ENCODE assay signal across 8 mouse cellular contexts in genomic region chr2:92392318-92393264, GRCm38 (mm10). TPM values are rescaled to one million over a fixed set of nuclear protein-coding genes. Genes with fewer than 3 reads are reported as not detected.
A peak's percentile ranks its signal among the peaks of the same experiment; 100 is the strongest.
DNase-seq lines count a peak whose midpoint lies in the region; ATAC-seq and TF ChIP-seq lines count a peak whose summit lies in the region.

No protein-coding gene starts in this region.

- TF ChIP-seq CTCF in spleen, adult 2 months (IDR thresholded peaks at IDR 0.05; ENCODE audit: extremely low read depth, insufficient read depth, insufficient read length, insufficient replicate concordance) = no peak

- WGBS in spleen, adult 2 months = 14% methylated on average over 26 of the region's 26 CpGs
- WGBS in midbrain, embryonic 16.5 days = 7% methylated on average over 26 of the region's 26 CpGs

- H3K9ac ChIP-seq in midbrain, embryonic 16.5 days (ENCODE audit: low read depth, low read length) = peak overlapping the region; percentile 59

- H3K27me3 ChIP-seq in spleen, adult 2 months (ENCODE audit: control insufficient read depth, insufficient read depth, low read length) = peaks cover 20% of the 10 kb centered on the region
- no peaks in the 10 kb centered on the region for H3K27me3 ChIP-seq in midbrain, embryonic 16.5 days (ENCODE audit: control insufficient read depth, insufficient read depth, low read depth, low read length)

- no peak overlapping the region for H3K27ac ChIP-seq in spleen, adult 2 months (ENCODE audit: insufficient read depth, low read length)
- peak overlapping the region; percentile 62 for H3K27ac ChIP-seq in midbrain, embryonic 16.5 days (ENCODE audit: low read length)

- peak; percentile 56 for ATAC-seq in inflammation-experienced regulatory T-cells, adult 6 months
- no peak for ATAC-seq in midbrain, embryonic 16.5 days

- H3K4me2 ChIP-seq in midbrain, embryonic 16.5 days (ENCODE audit: low read length) = peak overlapping the region; percentile 57

- no peaks in the 10 kb centered on the region for H3K9me3 ChIP-seq in midbrain, embryonic 16.5 days (replicated peaks; ENCODE audit: control insufficient read depth, low read length, poor library complexity, severe bottlenecking)

- peak overlapping the region; percentile 11; the same call in 1 of the 2 replicates for H3K4me3 ChIP-seq in spleen, adult 2 months (ENCODE audit: extremely low read depth, insufficient read depth, insufficient read length)
- H3K4me3 ChIP-seq in midbrain, embryonic 16.5 days (ENCODE audit: low read depth, low read length) = peak overlapping the region; percentile 31

- H3K36me3 ChIP-seq in spleen, adult 2 months (ENCODE audit: control insufficient read depth, insufficient read depth, low read length) = no peaks in the 10 kb centered on the region
- no peaks in the 10 kb centered on the region for H3K36me3 ChIP-seq in midbrain, embryonic 16.5 days (ENCODE audit: control insufficient read depth, insufficient read depth, low read length)

- H3K4me1 ChIP-seq in spleen, adult 2 months (ENCODE audit: control insufficient read depth, insufficient read depth, insufficient read length) = peaks cover 8% of the 10 kb centered on the region
- H3K4me1 ChIP-seq in midbrain, embryonic 16.5 days (ENCODE audit: control insufficient read depth, insufficient read depth, low read length) = peaks cover 48% of the 10 kb centered on the region

- no peak for TF ChIP-seq POLR2A in spleen, adult 2 months (IDR thresholded peaks at IDR 0.05; ENCODE audit: low read depth, low read length)

- DNase-seq in adrenal gland, postnatal 14 days = peak; percentile 49
- DNase-seq in adrenal gland, postnatal 25 days = no peak
- no peak for DNase-seq in spleen, adult 2 months (ENCODE audit: low read depth in 1 of 2, low spot score in 2 of 2)
- DNase-seq in spleen, postnatal 36 days (ENCODE audit: low spot score in 2 of 2) = no peak
- no peak for DNase-seq in adrenal gland, adult 8-10 months
- no peak for DNase-seq in layer of hippocampus, postnatal 14 days (ENCODE audit: low spot score in 2 of 2)

RNA-seq across cellular contexts. Expression of gene Mapk8ip1, which starts 8.5 kb away (rescaled TPM):
- 21.2 and 22.8 TPM in 2 replicates for total RNA-seq in adrenal gland, postnatal 14 days (2021)
- 27.0 and 30.8 TPM in 2 replicates for total RNA-seq in adrenal gland, postnatal 25 days (2021)
- 4.5 and 5.0 TPM in 2 replicates for polyA plus RNA-seq in spleen, adult 2 months (2012; rRNA removed)
- under 1 TPM; 0.43 to 0.92 (median 0.82) TPM for polyA plus RNA-seq in inflammation-experienced regulatory T-cells, adult 6 months (2017; shearing (Covaris generic))
- polyA plus RNA-seq in midbrain, embryonic 16.5 days (2015; fragmentation: Nextera tagmentation; extraction: Ambion mirVana) = 126 and 129 TPM in 2 replicates
- total RNA-seq in adrenal gland, adult 8-10 months (2022) = 10 to 100 TPM; 34.6 to 43.3 (median 38.7) TPM
- 100 to 1,000 TPM; 386 to 394 TPM for total RNA-seq in layer of hippocampus, postnatal 14 days (2021)

RNA-seq across cellular contexts. Expression of gene 1700029I15Rik, which starts 10.3 kb away (rescaled TPM):
- total RNA-seq in adrenal gland, postnatal 14 days (2021) = 9.6 and 9.7 TPM in 2 replicates
- total RNA-seq in adrenal gland, postnatal 25 days (2021) = 18.7 and 19.1 TPM in 2 replicates
- 2.0 and 2.8 TPM in 2 replicates for polyA plus RNA-seq in spleen, adult 2 months (2012; rRNA removed)
- 1 to 10 TPM; 3.2 to 3.7 (median 3.7) TPM for polyA plus RNA-seq in inflammation-experienced regulatory T-cells, adult 6 months (2017; shearing (Covaris generic))
- polyA plus RNA-seq in midbrain, embryonic 16.5 days (2015; fragmentation: Nextera tagmentation; extraction: Ambion mirVana) = 6.1 and 9.5 TPM in 2 replicates
- total RNA-seq in adrenal gland, adult 8-10 months (2022) = 10 to 100 TPM in 2 of 4 experiments, 1 to 10 TPM in 2; 8.0 to 18.6 (median 10.3) TPM
- total RNA-seq in layer of hippocampus, postnatal 14 days (2021) = 1 to 10 TPM; 4.5 to 5.4 TPM

RNA-seq across cellular contexts. Expression of gene Large2, which starts 17.9 kb away (rescaled TPM):
- 1.6 and 2.7 TPM in 2 replicates for total RNA-seq in adrenal gland, postnatal 14 days (2021)
- 2.8 and 4.1 TPM in 2 replicates for total RNA-seq in adrenal gland, postnatal 25 days (2021)
- polyA plus RNA-seq in spleen, adult 2 months (2012; rRNA removed) = 1.9 and 2.5 TPM in 2 replicates
- polyA plus RNA-seq in inflammation-experienced regulatory T-cells, adult 6 months (2017; shearing (Covaris generic)) = 1 to 10 TPM in 1 of 3 experiments, under 1 TPM in 1, not detected in 1; 0.23 to 1.3 TPM
- 1.9 and 2.0 TPM in 2 replicates for polyA plus RNA-seq in midbrain, embryonic 16.5 days (2015; fragmentation: Nextera tagmentation; extraction: Ambion mirVana)
- total RNA-seq in adrenal gland, adult 8-10 months (2022) = 1 to 10 TPM in 3 of 4 experiments, under 1 TPM in 1; 0.40 to 4.6 (median 2.1) TPM
- 1 to 10 TPM in 1 of 2 experiments, not detected in 1; 1.7 TPM for total RNA-seq in layer of hippocampus, postnatal 14 days (2021)

RNA-seq across cellular contexts. Expression of gene Pex16, which starts 18.1 kb away (rescaled TPM):
- 117 and 129 TPM in 2 replicates for total RNA-seq in adrenal gland, postnatal 14 days (2021)
- 169 and 237 TPM in 2 replicates for total RNA-seq in adrenal gland, postnatal 25 days (2021)
- polyA plus RNA-seq in spleen, adult 2 months (2012; rRNA removed) = 36.9 and 47.5 TPM in 2 replicates
- polyA plus RNA-seq in inflammation-experienced regulatory T-cells, adult 6 months (2017; shearing (Covaris generic)) = 10 to 100 TPM; 42.8 to 53.8 (median 53.3) TPM
- 39.7 and 40.1 TPM in 2 replicates for polyA plus RNA-seq in midbrain, embryonic 16.5 days (2015; fragmentation: Nextera tagmentation; extraction: Ambion mirVana)
- 100 to 1,000 TPM in 2 of 4 experiments, 10 to 100 TPM in 2; 63.1 to 281 (median 138) TPM for total RNA-seq in adrenal gland, adult 8-10 months (2022)
- 10 to 100 TPM; 32.4 to 37.7 TPM for total RNA-seq in layer of hippocampus, postnatal 14 days (2021)

RNA-seq across cellular contexts. Expression of gene Cry2, which starts 41.3 kb away (rescaled TPM):
- total RNA-seq in adrenal gland, postnatal 14 days (2021) = 31.8 and 37.3 TPM in 2 replicates
- 35.5 and 44.7 TPM in 2 replicates for total RNA-seq in adrenal gland, postnatal 25 days (2021)
- polyA plus RNA-seq in spleen, adult 2 months (2012; rRNA removed) = 8.4 and 9.4 TPM in 2 replicates
- 10 to 100 TPM in 1 of 3 experiments, 1 to 10 TPM in 2; 3.5 to 10.2 (median 6.9) TPM for polyA plus RNA-seq in inflammation-experienced regulatory T-cells, adult 6 months (2017; shearing (Covaris generic))
- polyA plus RNA-seq in midbrain, embryonic 16.5 days (2015; fragmentation: Nextera tagmentation; extraction: Ambion mirVana) = 51.6 and 53.4 TPM in 2 replicates
- 10 to 100 TPM; 44.0 to 57.9 (median 47.5) TPM for total RNA-seq in adrenal gland, adult 8-10 months (2022)
- 100 to 1,000 TPM in 1 of 2 experiments, 10 to 100 TPM in 1; 89.0 to 110 TPM for total RNA-seq in layer of hippocampus, postnatal 14 days (2021)

Comparison
In these comparisons a context has a peak if more than half of its experiments do, and no peak if none do; other contexts are left out.
1. RNA of gene Mapk8ip1, which starts 8.5 kb away (total RNA-seq): 386 to 394 TPM in layer of hippocampus, postnatal 14 days; 34.6 to 43.3 TPM in adrenal gland, adult 8-10 months, 27.0 to 30.8 TPM in adrenal gland, postnatal 25 days and 21.2 to 22.8 TPM in adrenal gland, postnatal 14 days; every median in the first group is over 4 times any median in the second.